Mouse (Mus musculus): Measurements from ENCODE around the gene Atp5c1. TPM values are rescaled to one million over a fixed set of nuclear protein-coding genes. Genes with fewer than 3 reads are reported as not detected.

Atp5c1 gene
- polyA plus RNA-seq (2017; shearing (Covaris generic)), result 100 to 1,000 TPM; 513 to 606 TPM

DNA sequence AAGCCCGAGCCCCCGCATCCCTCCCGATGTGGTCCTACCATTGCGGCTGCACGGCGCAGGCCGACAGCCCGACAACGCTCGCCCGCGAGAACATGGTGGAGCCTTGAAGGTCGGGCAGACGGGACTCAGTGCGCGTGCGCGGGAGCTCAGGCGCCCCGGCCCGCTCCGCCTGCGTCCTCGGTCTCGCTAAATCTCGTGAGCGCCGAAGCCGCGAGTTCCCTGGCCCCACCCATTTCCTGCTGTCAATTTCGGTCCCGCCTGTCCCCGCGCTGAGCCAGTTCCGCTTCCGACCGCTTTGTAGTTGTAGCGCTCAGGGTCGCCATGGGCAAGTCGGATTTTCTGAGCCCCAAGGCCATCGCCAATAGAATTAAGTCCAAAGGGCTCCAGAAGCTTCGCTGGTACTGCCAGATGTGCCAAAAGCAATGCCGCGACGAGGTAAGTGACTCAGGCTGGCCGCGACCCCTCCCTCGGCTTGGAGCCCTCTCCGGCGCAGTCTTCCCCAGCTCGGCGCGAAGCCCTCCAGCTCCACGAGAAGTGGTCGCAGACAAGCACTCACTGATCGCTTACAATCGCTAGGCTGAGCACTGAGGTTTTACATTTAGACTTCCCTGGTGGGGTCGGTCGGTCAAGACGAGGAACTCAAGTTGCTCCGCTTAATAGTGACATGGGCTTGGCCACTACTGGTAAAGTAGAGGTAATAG lies at the start of gene Atp5c1, which contains the start of gene Kin:
Gene Atp5c1 (minus strand): TSS at position 201 of the 701 bp plus-strand sequence.
Gene Kin (plus strand): TSS at position 284 of the 701 bp plus-strand sequence.

DNA sequence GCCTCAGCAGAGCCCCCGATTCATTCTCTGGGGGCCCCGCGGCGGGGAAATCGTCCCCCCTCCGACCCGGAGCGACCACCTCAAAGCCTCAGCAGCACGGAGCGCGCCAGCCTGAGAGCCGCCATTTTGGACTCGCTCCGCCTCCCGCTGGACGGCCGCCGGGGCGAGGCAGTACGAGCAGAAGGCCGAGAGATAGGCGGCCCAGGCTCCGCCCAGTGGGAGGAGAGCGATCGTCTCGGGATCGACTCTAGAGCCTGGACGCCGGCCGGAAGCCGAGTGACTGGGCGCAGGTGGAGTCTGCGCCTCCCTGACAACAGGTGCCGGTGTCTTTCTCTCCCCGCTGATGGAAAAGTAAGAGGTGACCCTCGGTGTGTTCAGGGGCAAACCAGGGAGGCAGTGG lies 31.8 kb downstream of the Atp5c1 start, which contains the start of gene Taf3:
Gene Taf3 (minus strand): TSS at position 136 of the 400 bp plus-strand sequence.

Other genes with a start within 250 kb of the Atp5c1 start
- 1 to 10 TPM in 1 of 2 experiments, not detected in 1; 2.0 TPM for gene 4930412O13Rik, start 199.3 kb downstream of the Atp5c1 start, polyA plus RNA-seq (2017; shearing (Covaris generic))
- gene 9230102O04Rik, start 191.0 kb downstream of the Atp5c1 start, polyA plus RNA-seq (2017; shearing (Covaris generic)), result 1 to 10 TPM; 1.3 to 3.3 TPM
- gene Gata3, start 190.5 kb downstream of the Atp5c1 start, polyA plus RNA-seq (2017; shearing (Covaris generic)), result 100 to 1,000 TPM; 101 to 147 TPM
- gene Taf3, start 31.9 kb downstream of the Atp5c1 start, polyA plus RNA-seq (2017; shearing (Covaris generic)), result 10 to 100 TPM; 15.1 to 20.9 TPM
- gene Kin, start 83 bp upstream of the Atp5c1 start, polyA plus RNA-seq (2017; shearing (Covaris generic)), result 10 to 100 TPM; 36.2 to 40.4 TPM
- not detected for gene Itih2, start 50.9 kb upstream of the Atp5c1 start, polyA plus RNA-seq (2017; shearing (Covaris generic))
- 10 to 100 TPM; 11.5 to 17.8 TPM for gene Itih5, start 73.1 kb upstream of the Atp5c1 start, polyA plus RNA-seq (2017; shearing (Covaris generic))